Mouse (Mus musculus) limb, embryonic 15.5 days (tissue): ENCODE data around the gene Plekhg5. TPM values are rescaled to one million over a fixed set of nuclear protein-coding genes. Genes with fewer than 3 reads are reported as not detected.

Source experiments
- ATAC-seq: fragments of 200-750 bp; cut with Nextera tagmentation; 2 replicates; pipeline ENCODE4 v1.8.0; 2017; ENCODE audit warnings: low read depth, moderate TSS enrichment; ENCODE audit not compliant: insufficient number of reproducible peaks, low FRiP score, low TSS enrichment
- H3K27ac ChIP-seq: fragments of 300-500 bp; sonication (generic); 2 replicates; pipeline ENCODE4 v1.5.1; 2015; ENCODE audit warnings: moderate library complexity, mild to moderate bottlenecking, inconsistent platforms
- H3K27me3 ChIP-seq: fragments of 300-500 bp; sonication (generic); 2 replicates; pipeline ENCODE4 v1.6.1; 2015; ENCODE audit warnings: inconsistent platforms
- H3K36me3 ChIP-seq: fragments of 300-500 bp; sonication (generic); 2 replicates; pipeline ENCODE4 v1.6.1; 2015; ENCODE audit warnings: inconsistent platforms
- H3K4me1 ChIP-seq: fragments of 300-500 bp; sonication (generic); 2 replicates; pipeline ENCODE4 v1.6.1; 2015; ENCODE audit warnings: inconsistent platforms
- H3K4me2 ChIP-seq: fragments of 300-500 bp; sonication (generic); 2 replicates; pipeline ENCODE4 v1.6.1; 2015; ENCODE audit warnings: mild to moderate bottlenecking, inconsistent platforms
- H3K4me3 ChIP-seq: fragments of 300-500 bp; sonication (generic); 2 replicates; pipeline ENCODE4 v1.5.1; 2015; ENCODE audit warnings: mild to moderate bottlenecking, inconsistent platforms
- H3K9ac ChIP-seq: fragments of 300-500 bp; sonication (generic); 2 replicates; pipeline ENCODE4 v1.6.1; 2015; ENCODE audit warnings: inconsistent platforms
- H3K9me3 ChIP-seq: fragments of 300-500 bp; sonication (generic); 2 replicates; pipeline ENCODE4 v1.6.1; 2016; ENCODE audit warnings: inconsistent platforms
- WGBS: fragments of 180-500 bp; shearing (Covaris S2); methylation state at CpG from one replicate; pipeline ENCODE4 v1.1.7; 2015; 5-methylcytosine and 5-hydroxymethylcytosine counted together
- polyA plus RNA-seq: library from polyadenylated mRNA; unstranded; fragments of >200 nt; fragmentation: Nextera tagmentation; extraction: Ambion mirVana; gene quantifications from 2 replicates; pipeline ENCODE4 v1.2.1, GENCODE M21; 2015

The Plekhg5 gene
- polyA plus RNA-seq, 1 experiment from 2014 or later, result 18.5 TPM

- Histone ChIP-seq H3K36me3 (no peaks in the 10 kb centered on the region), H3K27ac (no peak overlapping the region), H3K4me3 (peak overlapping the region; percentile 3; the same call in 1 of the 2 replicates), H3K27me3 (peaks cover 78% of the 10 kb centered on the region), H3K4me1 (peaks cover 21% of the 10 kb centered on the region), H3K9ac (no peak overlapping the region), H3K4me2 (no peak overlapping the region), H3K9me3 (no peaks in the 10 kb centered on the region)
- under 1% methylated on average over 19 of the region's 19 CpGs for WGBS
- ATAC-seq, result no peak; the same call in 1 of the 2 replicates
Measured at GRCm38 (mm10) chr4:152159285-152159678, 87.0 kb downstream of the Plekhg5 start.

GRCm38 (mm10) chr4:152160748-152161147 is 88.5 kb downstream of the Plekhg5 start:
- no peaks in the 10 kb centered on the region for H3K9me3 ChIP-seq
- 38% methylated on average over 4 of the region's 4 CpGs for WGBS
- H3K4me2 ChIP-seq, result no peak overlapping the region
- no peak overlapping the region for H3K4me3 ChIP-seq
- H3K36me3 ChIP-seq, result no peaks in the 10 kb centered on the region
- ATAC-seq, result no peak
- H3K27ac ChIP-seq, result no peak overlapping the region
- peaks cover 69% of the 10 kb centered on the region for H3K27me3 ChIP-seq
- H3K4me1 ChIP-seq, result peaks cover 31% of the 10 kb centered on the region
- no peak overlapping the region for H3K9ac ChIP-seq

DNA sequence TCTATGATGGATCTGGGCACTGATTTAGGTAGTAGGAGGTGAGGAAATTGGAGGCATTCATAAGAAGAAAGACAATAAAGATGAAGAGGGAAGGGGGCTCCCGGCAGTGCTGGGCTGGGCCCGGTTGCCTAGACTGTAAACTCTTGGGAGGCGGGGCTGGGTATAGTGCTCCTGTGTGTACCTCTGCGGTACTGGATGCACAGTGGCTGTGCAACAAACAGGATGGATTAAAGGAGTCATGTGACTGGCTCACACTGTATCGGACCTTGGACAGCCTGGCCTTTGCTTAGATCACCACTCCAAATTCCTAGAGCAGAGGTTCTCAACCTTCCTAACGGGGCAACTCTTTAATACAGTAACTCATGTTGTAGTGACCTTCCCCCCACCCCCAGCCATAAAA is 89.3 kb downstream of the Plekhg5 start:
- no peak overlapping the region for H3K9ac ChIP-seq
- no peaks in the 10 kb centered on the region for H3K36me3 ChIP-seq
- 68% methylated on average over 6 of the region's 6 CpGs for WGBS
- ATAC-seq, result no peak
- peaks cover 31% of the 10 kb centered on the region for H3K4me1 ChIP-seq
- H3K27me3 ChIP-seq, result peaks cover 69% of the 10 kb centered on the region
- H3K4me2 ChIP-seq, result no peak overlapping the region
- no peak overlapping the region for H3K4me3 ChIP-seq
- H3K27ac ChIP-seq, result no peak overlapping the region
- no peaks in the 10 kb centered on the region for H3K9me3 ChIP-seq

DNA sequence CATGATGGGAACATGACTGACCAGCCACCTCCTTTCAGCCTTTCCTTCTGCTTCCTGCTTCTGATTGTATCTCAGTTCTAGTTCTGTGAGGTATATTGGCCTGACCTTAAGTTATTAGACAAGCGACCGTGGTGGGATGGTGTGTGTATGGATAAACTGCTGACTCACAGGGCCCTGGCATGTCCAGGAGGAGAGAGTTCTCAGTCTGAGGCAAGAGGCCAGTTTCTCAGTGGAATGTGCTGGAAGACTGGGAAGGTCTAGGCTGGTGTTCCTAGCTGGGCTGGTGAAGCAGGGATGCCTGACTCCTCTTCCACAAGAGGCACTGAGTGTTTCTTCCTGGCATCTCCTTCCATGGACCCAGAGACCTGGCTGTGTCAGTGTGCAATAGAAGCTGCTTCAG is 90.5 kb downstream of the Plekhg5 start:
- H3K27ac ChIP-seq, result no peak overlapping the region
- H3K4me1 ChIP-seq, result peaks cover 31% of the 10 kb centered on the region
- no peaks in the 10 kb centered on the region for H3K36me3 ChIP-seq
- no peak for ATAC-seq
- H3K27me3 ChIP-seq, result peaks cover 59% of the 10 kb centered on the region
- H3K4me2 ChIP-seq, result no peak overlapping the region
- H3K4me3 ChIP-seq, result no peak overlapping the region
- H3K9me3 ChIP-seq, result no peaks in the 10 kb centered on the region
- H3K9ac ChIP-seq, result no peak overlapping the region
- WGBS, result 83% methylated on average over 2 of the region's 2 CpGs

Other genes with a start within 250 kb of the Plekhg5 start
- gene Camta1, start 210.6 kb upstream of the Plekhg5 start, polyA plus RNA-seq, result 65.7 and 66.4 TPM in 2 replicates
- 58.3 and 61.6 TPM in 2 replicates for gene Dnajc11, start 138.8 kb upstream of the Plekhg5 start, polyA plus RNA-seq
- gene Thap3, start 83.5 kb upstream of the Plekhg5 start, polyA plus RNA-seq, result 45.6 and 50.9 TPM in 2 replicates
- 28.4 and 34.2 TPM in 2 replicates for gene Phf13, start 76.2 kb upstream of the Plekhg5 start, polyA plus RNA-seq
- gene Klhl21, start 63.7 kb upstream of the Plekhg5 start, polyA plus RNA-seq, result 16.2 and 19.7 TPM in 2 replicates
- 17.2 and 19.5 TPM in 2 replicates for gene Zbtb48, start 44.8 kb upstream of the Plekhg5 start, polyA plus RNA-seq
- 0.81 and 1.7 TPM in 2 replicates for gene Tas1r1, start 33.9 kb upstream of the Plekhg5 start, polyA plus RNA-seq
- gene Nol9, start 33.2 kb upstream of the Plekhg5 start, polyA plus RNA-seq, result 27.0 and 30.3 TPM in 2 replicates
- 1.1 and 1.2 TPM in 2 replicates for gene Tnfrsf25, start 43.4 kb downstream of the Plekhg5 start, polyA plus RNA-seq
- 1.9 and 2.2 TPM in 2 replicates for gene Espn, start 79.9 kb downstream of the Plekhg5 start, polyA plus RNA-seq
- 0.12 and 0.14 TPM in 2 replicates for gene Hes2, start 86.4 kb downstream of the Plekhg5 start, polyA plus RNA-seq
- gene Acot7, start 105.6 kb downstream of the Plekhg5 start, polyA plus RNA-seq, result 52.6 and 57.3 TPM in 2 replicates
- gene Gpr153, start 201.7 kb downstream of the Plekhg5 start, polyA plus RNA-seq, result 18.9 and 21.9 TPM in 2 replicates
- gene Hes3, start 219.2 kb downstream of the Plekhg5 start, polyA plus RNA-seq, result not detected in 2 replicates
- gene Icmt, start 224.7 kb downstream of the Plekhg5 start, polyA plus RNA-seq, result 26.4 and 26.5 TPM in 2 replicates
- 0.29 and 0.31 TPM in 2 replicates for gene Rnf207, start 246.5 kb downstream of the Plekhg5 start, polyA plus RNA-seq